Mouse (Mus musculus) hindbrain, postnatal 0 days (tissue): Measurements from ENCODE around the gene Ppp1r16b. TPM values are rescaled to one million over a fixed set of nuclear protein-coding genes. Genes with fewer than 3 reads are reported as not detected.
A peak's percentile ranks its signal among the peaks of the same experiment; 100 is the strongest.

Experiments used
- ATAC-seq: fragments of 200-750 bp; cut with Nextera tagmentation; 2 replicates; pipeline ENCODE4 v1.8.0; 2017; ENCODE audit warnings: mild to moderate bottlenecking, moderate TSS enrichment, moderate library complexity
- DNase-seq: peaks from one replicate; pipeline ENCODE4 v3.0.0-alpha.2; 2015; ENCODE audit warnings: low spot score
- H3K27ac ChIP-seq: fragments of 300-500 bp; sonication (generic); 2 replicates; pipeline ENCODE4 v1.5.1; 2014; ENCODE audit warnings: mild to moderate bottlenecking
- H3K27me3 ChIP-seq: fragments of 300-500 bp; sonication (generic); 2 replicates; pipeline ENCODE4 v1.6.1; 2014; ENCODE audit warnings: low read length, mixed read lengths; ENCODE audit not compliant: insufficient read depth
- H3K36me3 ChIP-seq: fragments of 300-500 bp; sonication (generic); 2 replicates; pipeline ENCODE4 v1.6.1; 2014; ENCODE audit warnings: low read length, mixed read lengths; ENCODE audit not compliant: insufficient read depth
- H3K4me1 ChIP-seq: fragments of 300-500 bp; sonication (generic); 2 replicates; pipeline ENCODE4 v1.6.1; 2014; ENCODE audit warnings: antibody characterized with exemption, low read length, mixed read lengths; ENCODE audit not compliant: insufficient read depth
- H3K4me2 ChIP-seq: fragments of 300-500 bp; sonication (generic); 2 replicates; pipeline ENCODE4 v1.6.1; 2014; ENCODE audit warnings: low read depth, mild to moderate bottlenecking, low read length, moderate library complexity, mixed read lengths
- H3K4me3 ChIP-seq: fragments of 300-500 bp; sonication (generic); 2 replicates; pipeline ENCODE4 v1.5.1; 2014; ENCODE audit warnings: low read length
- H3K9ac ChIP-seq: fragments of 300-500 bp; sonication (generic); replicated peaks from 2 replicates; pipeline ENCODE4 v1.6.1; 2014; ENCODE audit warnings: mild to moderate bottlenecking, low read length, moderate library complexity, mixed read lengths
- H3K9me3 ChIP-seq: fragments of 300-500 bp; sonication (generic); 2 replicates; pipeline ENCODE4 v1.6.1; 2016; ENCODE audit warnings: low read length, mixed read lengths
- CTCF ChIP-seq: IDR thresholded peaks from 2 replicates; pipeline ENCODE4 v1.5.1; 2016; ENCODE audit warnings: antibody characterized with exemption, control low read depth, low read depth
- WGBS: fragments of 180-500 bp; shearing (Covaris S2); extraction: QIAGEN DNeasy Blood & Tissue Kit; methylation state at CpG from one replicate; pipeline ENCODE4 v1.1.7; 2014; 5-methylcytosine and 5-hydroxymethylcytosine counted together
- polyA plus RNA-seq: library from polyadenylated mRNA; unstranded; fragments of >200 nt; fragmentation: Nextera tagmentation; extraction: Ambion mirVana; gene quantifications from 2 replicates; pipeline ENCODE4 v1.2.1, GENCODE M21; 2015
- total RNA-seq: library from RNA; depleted of rRNA; stranded (reverse); fragments of >200 nt; gene quantifications from 2 replicates; pipeline ENCODE4 v1.2.3, GENCODE M21; 2014

The Ppp1r16b gene
- total and polyA plus RNA-seq, 2 experiments from 2014 or later, result 30.3 to 32.4 TPM

- TF ChIP-seq CTCF, result no peak
- ATAC-seq, result no peak
- H3K9me3 ChIP-seq, result no peaks in the 10 kb centered on the region
- no peaks in the 10 kb centered on the region for H3K27me3 ChIP-seq
- H3K4me3 ChIP-seq, result no peak overlapping the region
- DNase-seq, result no peak
- no peak overlapping the region for H3K9ac ChIP-seq
- H3K4me2 ChIP-seq, result no peak overlapping the region
- H3K27ac ChIP-seq, result no peak overlapping the region
- H3K36me3 ChIP-seq, result no peaks in the 10 kb centered on the region
- H3K4me1 ChIP-seq, result peaks cover 11% of the 10 kb centered on the region
- WGBS, result 60% methylated on average over 8 of the region's 8 CpGs
Measured at GRCm38 (mm10) chr2:158677946-158678345, 12.7 kb downstream of the Ppp1r16b start.

GRCm38 (mm10) chr2:158679091-158679490, 13.9 kb downstream of the Ppp1r16b start:
- Histone ChIP-seq H3K4me2 (no peak overlapping the region), H3K9ac (no peak overlapping the region), H3K4me1 (peaks cover 5% of the 10 kb centered on the region), H3K27ac (no peak overlapping the region), H3K36me3 (no peaks in the 10 kb centered on the region), H3K9me3 (no peaks in the 10 kb centered on the region), H3K4me3 (no peak overlapping the region), H3K27me3 (no peaks in the 10 kb centered on the region)
- ATAC-seq (no peak), DNase-seq (no peak)
- WGBS, result 74% methylated on average over 7 of the region's 7 CpGs
- no peak for TF ChIP-seq CTCF

GRCm38 (mm10) chr2:158680357-158680889, 15.2 kb downstream of the Ppp1r16b start:
- Histone ChIP-seq H3K27me3 (no peaks in the 10 kb centered on the region), H3K27ac (no peak overlapping the region), H3K9me3 (no peaks in the 10 kb centered on the region), H3K4me1 (peaks cover 9% of the 10 kb centered on the region), H3K4me3 (no peak overlapping the region), H3K4me2 (no peak overlapping the region), H3K9ac (no peak overlapping the region), H3K36me3 (no peaks in the 10 kb centered on the region)
- no peak for DNase-seq
- no peak for ATAC-seq
- 65% methylated on average over 10 of the region's 10 CpGs for WGBS
- TF ChIP-seq CTCF, result no peak

- no peaks in the 10 kb centered on the region for H3K9me3 ChIP-seq
- no peak for DNase-seq
- H3K4me2 ChIP-seq, result no peak overlapping the region
- no peak overlapping the region for H3K27ac ChIP-seq
- no peak overlapping the region for H3K4me3 ChIP-seq
- H3K9ac ChIP-seq, result no peak overlapping the region
- no peak for TF ChIP-seq CTCF
- no peaks in the 10 kb centered on the region for H3K27me3 ChIP-seq
- peaks cover 9% of the 10 kb centered on the region for H3K4me1 ChIP-seq
- no peaks in the 10 kb centered on the region for H3K36me3 ChIP-seq
- WGBS, result 35% methylated on average over 6 of the region's 6 CpGs
- no peak for ATAC-seq
Measured at GRCm38 (mm10) chr2:158681714-158682113, 16.5 kb downstream of the Ppp1r16b start.

- no peak for TF ChIP-seq CTCF
- DNase-seq (no peak), ATAC-seq (0 out of 2 replicates have a peak, but pooled peaks have one; percentile 10)
- H3K27ac ChIP-seq, result no peak overlapping the region
- peaks cover 9% of the 10 kb centered on the region for H3K4me1 ChIP-seq
- H3K9me3 ChIP-seq, result no peaks in the 10 kb centered on the region
- 61% methylated on average over 11 of the region's 11 CpGs for WGBS
- H3K4me3 ChIP-seq, result no peak overlapping the region
- no peak overlapping the region for H3K9ac ChIP-seq
- H3K4me2 ChIP-seq, result no peak overlapping the region
- no peaks in the 10 kb centered on the region for H3K27me3 ChIP-seq
- H3K36me3 ChIP-seq, result no peaks in the 10 kb centered on the region
Measured at GRCm38 (mm10) chr2:158682344-158683037, 17.3 kb downstream of the Ppp1r16b start.

- Histone ChIP-seq H3K9me3 (no peaks in the 10 kb centered on the region), H3K36me3 (no peaks in the 10 kb centered on the region), H3K4me1 (peaks cover 9% of the 10 kb centered on the region), H3K27me3 (no peaks in the 10 kb centered on the region), H3K27ac (no peak overlapping the region), H3K4me2 (no peak overlapping the region), H3K9ac (no peak overlapping the region), H3K4me3 (no peak overlapping the region)
- DNase-seq (peak; percentile 33), ATAC-seq (peak; percentile 27; the same call in 1 of the 2 replicates)
- TF ChIP-seq CTCF, result no peak
- 22% methylated on average over 4 of the region's 4 CpGs for WGBS
Measured at GRCm38 (mm10) chr2:158683038-158683413, 17.8 kb downstream of the Ppp1r16b start.

GRCm38 (mm10) chr2:158684247-158684843, 19.1 kb downstream of the Ppp1r16b start:
- H3K4me1 ChIP-seq, result peaks cover 17% of the 10 kb centered on the region
- no peaks in the 10 kb centered on the region for H3K27me3 ChIP-seq
- no peak overlapping the region for H3K9ac ChIP-seq
- H3K27ac ChIP-seq, result no peak overlapping the region
- no peak for TF ChIP-seq CTCF
- no peak overlapping the region for H3K4me3 ChIP-seq
- H3K36me3 ChIP-seq, result no peaks in the 10 kb centered on the region
- ATAC-seq (no peak), DNase-seq (no peak)
- H3K4me2 ChIP-seq, result no peak overlapping the region
- no peaks in the 10 kb centered on the region for H3K9me3 ChIP-seq
- 40% methylated on average over 9 of the region's 9 CpGs for WGBS
